Mouse (Mus musculus): ENCODE measurements around the gene Gm2a. TPM values are rescaled to one million over a fixed set of nuclear protein-coding genes. Genes with fewer than 3 reads are reported as not detected.
"Not testable (repeated sequence)": the region's sequence is repeated elsewhere in the genome, so short reads cannot be mapped to it uniquely, and the experiment has no call there.

Gene Gm2a
- polyA plus RNA-seq, 1 experiment from 2014 or later: 11.1 TPM

GRCm38 (mm10) chr11:55113209-55113860 is 15.4 kb downstream of the Gm2a start:
- Histone ChIP-seq H3K9me3 (ENCODE audit: control insufficient read depth, low read length) (no peaks in the 10 kb centered on the region), H3K27me3 (ENCODE audit: control insufficient read depth, insufficient read depth, low read length) (no peaks in the 10 kb centered on the region), H3K27ac (ENCODE audit: low read depth, low read length) (no peak overlapping the region), H3K36me3 (ENCODE audit: control insufficient read depth, insufficient read depth, low read length) (no peaks in the 10 kb centered on the region), H3K9ac (ENCODE audit: low read length) (no peak overlapping the region), H3K4me1 (replicated peaks; ENCODE audit: control insufficient read depth, insufficient read depth, low read length) (no peaks in the 10 kb centered on the region), H3K4me3 (ENCODE audit: low read depth, low read length) (no peak overlapping the region), H3K4me2 (ENCODE audit: low read depth, low read length, severe bottlenecking) (no peak overlapping the region)
- 72% methylated on average over 7 of the region's 7 CpGs for WGBS
- DNase-seq (ENCODE audit: low spot score): no peak
- no peak for ATAC-seq (replicated peaks; ENCODE audit: low FRiP score)

GRCm38 (mm10) chr11:55113861-55114250 is 15.9 kb downstream of the Gm2a start:
- not testable (repeated sequence) for H3K4me3 ChIP-seq (ENCODE audit: low read depth, low read length)

DNA sequence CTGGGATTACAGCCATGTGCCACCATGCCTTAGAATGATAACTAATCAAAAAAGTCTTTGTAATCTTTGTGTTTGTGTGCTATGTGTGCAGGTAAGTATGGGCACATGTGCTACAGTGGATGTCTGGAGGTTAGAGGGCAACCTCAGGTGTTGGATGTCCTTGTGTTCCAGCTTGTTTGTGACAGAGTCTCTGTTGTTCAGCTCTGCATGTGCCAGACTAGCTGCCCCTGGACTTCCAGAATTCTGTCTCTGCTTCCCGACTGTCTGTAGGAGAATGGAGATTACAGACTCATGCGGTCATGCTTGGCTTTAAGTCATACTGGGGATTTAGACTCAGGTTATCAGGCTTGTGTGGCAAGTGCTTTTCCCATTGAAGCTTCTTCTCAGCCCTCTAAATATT is 16.4 kb downstream of the Gm2a start:
- 84% methylated on average over 2 of the region's 2 CpGs for WGBS
- no peak overlapping the region for H3K4me2 ChIP-seq (ENCODE audit: low read depth, low read length, severe bottlenecking)
- no peaks in the 10 kb centered on the region for H3K27me3 ChIP-seq (ENCODE audit: control insufficient read depth, insufficient read depth, low read length)
- ATAC-seq (replicated peaks; ENCODE audit: low FRiP score) (no peak), DNase-seq (ENCODE audit: low spot score) (no peak)
- no peak overlapping the region for H3K27ac ChIP-seq (ENCODE audit: low read depth, low read length)
- H3K4me3 ChIP-seq (ENCODE audit: low read depth, low read length): no peak overlapping the region
- no peaks in the 10 kb centered on the region for H3K9me3 ChIP-seq (ENCODE audit: control insufficient read depth, low read length)
- H3K36me3 ChIP-seq (ENCODE audit: control insufficient read depth, insufficient read depth, low read length): no peaks in the 10 kb centered on the region
- H3K9ac ChIP-seq (ENCODE audit: low read length): no peak overlapping the region
- H3K4me1 ChIP-seq (replicated peaks; ENCODE audit: control insufficient read depth, insufficient read depth, low read length): no peaks in the 10 kb centered on the region

More at GRCm38 (mm10) chr11:55113861-55114250, 15.9 kb downstream of the Gm2a start:
- not testable (repeated sequence) for H3K4me1 ChIP-seq (replicated peaks; ENCODE audit: control insufficient read depth, insufficient read depth, low read length); H3K27ac ChIP-seq (ENCODE audit: low read depth, low read length); H3K4me2 ChIP-seq (ENCODE audit: low read depth, low read length, severe bottlenecking); H3K36me3 ChIP-seq (ENCODE audit: control insufficient read depth, insufficient read depth, low read length); H3K9me3 ChIP-seq (ENCODE audit: control insufficient read depth, low read length); H3K9ac ChIP-seq (ENCODE audit: low read length); H3K27me3 ChIP-seq (ENCODE audit: control insufficient read depth, insufficient read depth, low read length); DNase-seq (ENCODE audit: low spot score); ATAC-seq (replicated peaks; ENCODE audit: low FRiP score)
- WGBS: 49% methylated on average over 4 of the region's 4 CpGs

DNA sequence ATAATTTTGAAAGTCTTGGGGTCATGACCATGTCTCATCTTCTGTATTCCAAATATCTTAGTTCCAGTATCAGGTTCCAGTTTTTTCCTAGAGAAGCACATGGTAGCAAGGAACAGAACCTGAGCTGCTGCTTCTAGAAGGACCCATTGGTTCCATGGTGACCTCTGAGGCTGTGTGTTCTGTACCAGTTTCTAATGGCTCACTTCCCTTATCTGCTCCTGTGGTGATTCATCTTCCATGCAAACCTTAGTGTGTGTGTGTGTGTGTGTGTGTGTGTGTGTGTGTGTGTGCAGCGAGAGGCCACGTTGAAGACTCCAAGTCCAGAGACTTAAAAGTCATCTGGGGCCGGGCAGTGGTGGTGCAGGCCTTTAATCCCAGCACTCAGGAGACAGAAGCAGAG is 18.1 kb downstream of the Gm2a start:
- Histone ChIP-seq H3K36me3 (ENCODE audit: control insufficient read depth, insufficient read depth, low read length) (no peaks in the 10 kb centered on the region), H3K4me2 (ENCODE audit: low read depth, low read length, severe bottlenecking) (no peak overlapping the region), H3K27ac (ENCODE audit: low read depth, low read length) (no peak overlapping the region), H3K9me3 (ENCODE audit: control insufficient read depth, low read length) (no peaks in the 10 kb centered on the region; the same call in 1 of the 2 replicates), H3K27me3 (ENCODE audit: control insufficient read depth, insufficient read depth, low read length) (no peaks in the 10 kb centered on the region), H3K9ac (ENCODE audit: low read length) (no peak overlapping the region), H3K4me3 (ENCODE audit: low read depth, low read length) (no peak overlapping the region), H3K4me1 (replicated peaks; ENCODE audit: control insufficient read depth, insufficient read depth, low read length) (no peaks in the 10 kb centered on the region)
- DNase-seq (ENCODE audit: low spot score): no peak
- no peak for ATAC-seq (replicated peaks; ENCODE audit: low FRiP score)
- 89% methylated on average over 3 of the region's 3 CpGs for WGBS

- H3K4me1 ChIP-seq (replicated peaks; ENCODE audit: control insufficient read depth, insufficient read depth, low read length): no peaks in the 10 kb centered on the region
Observed at GRCm38 (mm10) chr11:55117031-55117430, 19.1 kb downstream of the Gm2a start.

GRCm38 (mm10) chr11:55120279-55120678 is 22.4 kb downstream of the Gm2a start:
- Histone ChIP-seq H3K27ac (ENCODE audit: low read depth, low read length) (no peak overlapping the region), H3K4me1 (replicated peaks; ENCODE audit: control insufficient read depth, insufficient read depth, low read length) (no peaks in the 10 kb centered on the region), H3K9me3 (ENCODE audit: control insufficient read depth, low read length) (no peaks in the 10 kb centered on the region; the same call in 1 of the 2 replicates), H3K9ac (ENCODE audit: low read length) (no peak overlapping the region), H3K27me3 (ENCODE audit: control insufficient read depth, insufficient read depth, low read length) (no peaks in the 10 kb centered on the region), H3K4me2 (ENCODE audit: low read depth, low read length, severe bottlenecking) (no peak overlapping the region), H3K36me3 (ENCODE audit: control insufficient read depth, insufficient read depth, low read length) (no peaks in the 10 kb centered on the region), H3K4me3 (ENCODE audit: low read depth, low read length) (no peak overlapping the region)
- ATAC-seq (replicated peaks; ENCODE audit: low FRiP score): no peak
- DNase-seq (ENCODE audit: low spot score): no peak

More at GRCm38 (mm10) chr11:55117031-55117430, 19.1 kb downstream of the Gm2a start:
- H3K4me2 ChIP-seq (ENCODE audit: low read depth, low read length, severe bottlenecking): no peak overlapping the region
- H3K9ac ChIP-seq (ENCODE audit: low read length): no peak overlapping the region
- H3K27me3 ChIP-seq (ENCODE audit: control insufficient read depth, insufficient read depth, low read length): no peaks in the 10 kb centered on the region
- no peaks in the 10 kb centered on the region; the same call in 1 of the 2 replicates for H3K9me3 ChIP-seq (ENCODE audit: control insufficient read depth, low read length)
- no peak overlapping the region for H3K4me3 ChIP-seq (ENCODE audit: low read depth, low read length)
- 87% methylated on average over 2 of the region's 2 CpGs for WGBS
- no peak for ATAC-seq (replicated peaks; ENCODE audit: low FRiP score)
- H3K36me3 ChIP-seq (ENCODE audit: control insufficient read depth, insufficient read depth, low read length): no peaks in the 10 kb centered on the region
- no peak for DNase-seq (ENCODE audit: low spot score)
- H3K27ac ChIP-seq (ENCODE audit: low read depth, low read length): no peak overlapping the region

DNA sequence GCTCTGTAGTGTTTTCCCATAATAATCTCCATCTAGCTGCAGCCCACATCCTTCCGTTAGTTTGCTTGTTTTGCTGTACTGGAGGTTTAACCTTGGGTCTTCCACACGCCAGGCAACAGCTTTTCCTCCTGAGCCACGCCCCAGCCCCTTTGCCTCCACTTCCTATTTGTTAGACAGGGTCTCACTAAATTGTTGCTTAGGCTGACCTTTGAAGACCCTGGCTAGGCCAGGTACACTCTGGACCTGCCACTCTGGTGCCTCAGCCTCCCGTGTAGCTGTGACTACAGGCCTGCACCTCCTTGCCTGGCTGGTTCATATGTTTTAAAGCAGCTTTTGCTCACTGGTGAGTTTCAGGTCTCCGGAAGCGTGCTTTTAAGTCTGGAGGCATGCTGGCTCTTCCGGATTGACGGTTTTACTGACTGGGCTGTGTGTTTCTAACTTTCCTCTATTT is 22.9 kb downstream of the Gm2a start:
- Histone ChIP-seq H3K36me3 (ENCODE audit: control insufficient read depth, insufficient read depth, low read length) (no peaks in the 10 kb centered on the region), H3K4me1 (replicated peaks; ENCODE audit: control insufficient read depth, insufficient read depth, low read length) (no peaks in the 10 kb centered on the region), H3K4me2 (ENCODE audit: low read depth, low read length, severe bottlenecking) (no peak overlapping the region), H3K9me3 (ENCODE audit: control insufficient read depth, low read length) (no peaks in the 10 kb centered on the region; the same call in 1 of the 2 replicates), H3K4me3 (ENCODE audit: low read depth, low read length) (no peak overlapping the region), H3K27me3 (ENCODE audit: control insufficient read depth, insufficient read depth, low read length) (no peaks in the 10 kb centered on the region), H3K9ac (ENCODE audit: low read length) (no peak overlapping the region), H3K27ac (ENCODE audit: low read depth, low read length) (no peak overlapping the region)
- DNase-seq (ENCODE audit: low spot score) (no peak), ATAC-seq (replicated peaks; ENCODE audit: low FRiP score) (no peak)
- 85% methylated on average over 8 of the region's 8 CpGs for WGBS

- ATAC-seq (replicated peaks; ENCODE audit: low FRiP score): no peak
- 90% methylated on average over 1 of the region's 1 CpGs for WGBS
- H3K27me3 ChIP-seq (ENCODE audit: control insufficient read depth, insufficient read depth, low read length): no peaks in the 10 kb centered on the region
Observed at GRCm38 (mm10) chr11:55121430-55121829, 23.5 kb downstream of the Gm2a start.

GRCm38 (mm10) chr11:55126663-55127062 is 28.7 kb downstream of the Gm2a start:
- Histone ChIP-seq H3K4me2 (ENCODE audit: low read depth, low read length, severe bottlenecking) (no peak overlapping the region), H3K9me3 (ENCODE audit: control insufficient read depth, low read length) (no peaks in the 10 kb centered on the region), H3K27me3 (ENCODE audit: control insufficient read depth, insufficient read depth, low read length) (no peaks in the 10 kb centered on the region), H3K4me3 (ENCODE audit: low read depth, low read length) (no peak overlapping the region), H3K9ac (ENCODE audit: low read length) (no peak overlapping the region), H3K27ac (ENCODE audit: low read depth, low read length) (no peak overlapping the region), H3K4me1 (replicated peaks; ENCODE audit: control insufficient read depth, insufficient read depth, low read length) (no peaks in the 10 kb centered on the region), H3K36me3 (ENCODE audit: control insufficient read depth, insufficient read depth, low read length) (no peaks in the 10 kb centered on the region)
- DNase-seq (ENCODE audit: low spot score) (no peak), ATAC-seq (replicated peaks; ENCODE audit: low FRiP score) (no peak)
- 87% methylated on average over 3 of the region's 3 CpGs for WGBS

More at GRCm38 (mm10) chr11:55121430-55121829, 23.5 kb downstream of the Gm2a start:
- Histone ChIP-seq H3K4me2 (ENCODE audit: low read depth, low read length, severe bottlenecking) (no peak overlapping the region), H3K4me1 (replicated peaks; ENCODE audit: control insufficient read depth, insufficient read depth, low read length) (no peaks in the 10 kb centered on the region), H3K9ac (ENCODE audit: low read length) (no peak overlapping the region), H3K4me3 (ENCODE audit: low read depth, low read length) (no peak overlapping the region), H3K27ac (ENCODE audit: low read depth, low read length) (no peak overlapping the region), H3K9me3 (ENCODE audit: control insufficient read depth, low read length) (no peaks in the 10 kb centered on the region; the same call in 1 of the 2 replicates), H3K36me3 (ENCODE audit: control insufficient read depth, insufficient read depth, low read length) (no peaks in the 10 kb centered on the region)
- DNase-seq (ENCODE audit: low spot score): no peak
